Mouse (Mus musculus) intestine, postnatal 0 days (tissue): ENCODE data around the gene Alg11. TPM values are rescaled to one million over a fixed set of nuclear protein-coding genes. Genes with fewer than 3 reads are reported as not detected.

Experiments
- ATAC-seq: fragments of 200-750 bp; cut with Nextera tagmentation; 2 replicates; pipeline ENCODE4 v1.8.0; 2017; ENCODE audit warnings: mild to moderate bottlenecking, moderate TSS enrichment, moderate library complexity
- H3K27ac ChIP-seq: fragments of 300-500 bp; sonication (generic); 2 replicates; pipeline ENCODE4 v1.5.1; 2014; ENCODE audit warnings: mild to moderate bottlenecking, low read depth, low read length, moderate library complexity
- H3K27me3 ChIP-seq: fragments of 300-500 bp; sonication (generic); replicated peaks from 2 replicates; pipeline ENCODE4 v1.6.1; 2014; ENCODE audit warnings: low read length, mixed read lengths; ENCODE audit not compliant: control insufficient read depth, insufficient read depth
- H3K36me3 ChIP-seq: fragments of 300-500 bp; sonication (generic); 2 replicates; pipeline ENCODE4 v1.6.1; 2014; ENCODE audit warnings: mild to moderate bottlenecking, moderate library complexity; ENCODE audit not compliant: control insufficient read depth, insufficient read depth
- H3K4me1 ChIP-seq: fragments of 300-500 bp; sonication (generic); replicated peaks from 2 replicates; pipeline ENCODE4 v1.6.1; 2014; ENCODE audit warnings: antibody characterized with exemption, low read length, mixed read lengths; ENCODE audit not compliant: control insufficient read depth, insufficient read depth
- H3K4me2 ChIP-seq: fragments of 300-500 bp; sonication (generic); replicated peaks from 2 replicates; pipeline ENCODE4 v1.6.1; 2014; ENCODE audit warnings: low read depth, mild to moderate bottlenecking, moderate library complexity
- H3K4me3 ChIP-seq: fragments of 300-500 bp; sonication (generic); 2 replicates; pipeline ENCODE4 v1.5.1; 2014; ENCODE audit warnings: low read depth, low read length
- H3K9ac ChIP-seq: fragments of 300-500 bp; sonication (generic); 2 replicates; pipeline ENCODE4 v1.6.1; 2014; ENCODE audit warnings: mild to moderate bottlenecking, low read depth, low read length
- H3K9me3 ChIP-seq: fragments of 300-500 bp; sonication (generic); 2 replicates; pipeline ENCODE4 v1.6.1; 2016; ENCODE audit warnings: mixed run types; ENCODE audit not compliant: control insufficient read depth
- CTCF ChIP-seq: sonication (generic); IDR thresholded peaks from 2 replicates; pipeline ENCODE4 v1.5.1; 2016; ENCODE audit warnings: low read depth, mild to moderate bottlenecking, control low read depth, antibody characterized with exemption, moderate library complexity
- WGBS: fragments of 180-500 bp; shearing (Covaris S2); extraction: QIAGEN DNeasy Blood & Tissue Kit; methylation state at CpG from one replicate; pipeline ENCODE4 v1.1.7; 2014; 5-methylcytosine and 5-hydroxymethylcytosine counted together
- polyA plus RNA-seq: library from polyadenylated mRNA; unstranded; fragments of >200 nt; fragmentation: Nextera tagmentation; extraction: Ambion mirVana; gene quantifications from 2 replicates; pipeline ENCODE4 v1.2.1, GENCODE M21; 2015

Alg11 gene
- polyA plus RNA-seq, 1 experiment from 2014 or later: 12.1 TPM

DNA sequence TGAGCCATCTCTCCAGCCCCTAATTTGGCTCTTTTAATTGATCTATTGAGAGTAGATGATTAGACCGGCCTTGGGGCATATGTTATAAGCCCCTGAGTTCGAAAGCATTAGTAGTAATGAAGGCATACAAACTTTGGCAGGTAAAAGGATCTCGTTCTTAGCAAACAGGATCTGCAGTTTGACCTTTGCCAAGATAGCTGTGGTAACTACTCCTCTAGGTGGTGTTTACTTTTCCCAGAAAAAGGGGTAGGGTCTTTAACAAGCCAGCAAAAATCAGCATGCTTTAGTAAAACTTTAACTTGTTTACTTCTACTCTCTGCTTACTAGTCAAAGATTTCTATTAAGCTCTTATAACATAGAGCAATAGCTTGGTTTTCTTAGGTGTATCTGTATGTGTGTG lies 18.0 kb upstream of the Alg11 start:
- Histone ChIP-seq H3K9ac (no peak overlapping the region), H3K4me2 (no peak overlapping the region), H3K36me3 (no peaks in the 10 kb centered on the region), H3K27ac (no peak overlapping the region), H3K9me3 (no peaks in the 10 kb centered on the region), H3K4me3 (no peak overlapping the region), H3K4me1 (no peaks in the 10 kb centered on the region), H3K27me3 (no peaks in the 10 kb centered on the region)
- 55% methylated on average over 3 of the region's 3 CpGs for WGBS
- TF ChIP-seq CTCF: no peak
- ATAC-seq: no peak

DNA sequence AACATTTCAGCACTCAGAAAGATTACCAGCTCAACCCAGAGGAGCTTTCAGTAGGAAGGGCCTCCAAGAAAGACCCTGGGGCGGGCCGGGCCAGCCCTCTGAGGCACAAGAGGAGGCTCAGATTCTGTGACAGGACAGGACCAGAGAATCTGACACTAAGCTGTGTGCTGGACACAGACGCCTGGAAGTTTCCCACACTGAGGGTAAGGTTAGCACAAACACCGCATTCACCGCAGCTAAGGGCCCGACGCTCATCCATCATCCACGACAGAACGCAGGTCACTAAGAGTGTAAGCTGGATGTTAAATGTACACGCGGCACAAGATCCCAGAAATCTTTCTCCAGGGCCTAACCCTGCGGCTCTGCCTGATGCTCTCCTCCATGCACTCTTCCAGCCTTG lies 16.8 kb upstream of the Alg11 start:
- 43% methylated on average over 12 of the region's 12 CpGs for WGBS
- H3K4me3 ChIP-seq: no peak overlapping the region
- H3K36me3 ChIP-seq: no peaks in the 10 kb centered on the region
- H3K27me3 ChIP-seq: no peaks in the 10 kb centered on the region
- ATAC-seq: no peak
- no peaks in the 10 kb centered on the region for H3K4me1 ChIP-seq
- H3K9me3 ChIP-seq: no peaks in the 10 kb centered on the region
- TF ChIP-seq CTCF: no peak
- H3K9ac ChIP-seq: no peak overlapping the region
- H3K4me2 ChIP-seq: no peak overlapping the region
- no peak overlapping the region for H3K27ac ChIP-seq

DNA sequence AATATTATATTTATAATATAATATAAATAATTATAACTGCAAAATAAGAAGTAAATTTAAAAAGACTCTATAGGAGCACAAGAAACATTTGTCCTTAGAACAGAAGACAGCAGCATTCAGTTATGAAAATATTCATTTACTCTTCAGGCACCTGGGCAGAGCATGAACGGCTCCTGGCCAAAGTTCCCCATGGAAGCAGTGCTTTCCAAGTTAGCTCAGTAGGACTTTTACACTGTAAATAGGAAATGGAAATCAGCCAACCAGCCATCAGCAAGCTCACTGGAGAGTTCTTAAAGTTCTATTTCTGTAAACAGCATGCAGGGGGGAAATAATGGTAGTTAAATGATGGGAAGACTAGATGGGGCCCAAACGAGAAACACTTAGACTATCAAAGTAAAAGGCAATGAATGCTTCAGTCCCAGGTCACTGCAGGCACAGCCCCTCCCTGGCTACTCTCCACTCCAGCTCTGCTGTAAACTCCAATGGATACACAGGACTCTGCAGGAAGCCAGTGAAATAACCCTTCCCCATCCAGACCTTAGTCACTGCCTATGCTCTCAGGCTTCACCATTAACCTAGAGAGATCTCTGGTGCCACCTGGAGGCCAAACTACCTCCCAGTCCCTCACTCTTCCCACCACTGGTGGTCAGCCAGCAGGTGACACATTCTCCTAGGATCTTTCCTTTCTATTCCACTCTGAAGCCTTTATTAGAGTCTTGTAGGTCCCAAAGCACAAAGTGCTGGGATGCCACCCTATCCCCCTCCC lies 12.6 kb upstream of the Alg11 start:
- no peaks in the 10 kb centered on the region for H3K9me3 ChIP-seq
- no peak overlapping the region for H3K27ac ChIP-seq
- ATAC-seq: peak; percentile 83
- H3K27me3 ChIP-seq: no peaks in the 10 kb centered on the region
- WGBS: 36% methylated on average over 2 of the region's 2 CpGs
- no peak overlapping the region for H3K4me3 ChIP-seq
- no peaks in the 10 kb centered on the region for H3K4me1 ChIP-seq
- H3K4me2 ChIP-seq: no peak overlapping the region
- TF ChIP-seq CTCF: peak; percentile 87
- H3K9ac ChIP-seq: no peak overlapping the region
- no peaks in the 10 kb centered on the region for H3K36me3 ChIP-seq

DNA sequence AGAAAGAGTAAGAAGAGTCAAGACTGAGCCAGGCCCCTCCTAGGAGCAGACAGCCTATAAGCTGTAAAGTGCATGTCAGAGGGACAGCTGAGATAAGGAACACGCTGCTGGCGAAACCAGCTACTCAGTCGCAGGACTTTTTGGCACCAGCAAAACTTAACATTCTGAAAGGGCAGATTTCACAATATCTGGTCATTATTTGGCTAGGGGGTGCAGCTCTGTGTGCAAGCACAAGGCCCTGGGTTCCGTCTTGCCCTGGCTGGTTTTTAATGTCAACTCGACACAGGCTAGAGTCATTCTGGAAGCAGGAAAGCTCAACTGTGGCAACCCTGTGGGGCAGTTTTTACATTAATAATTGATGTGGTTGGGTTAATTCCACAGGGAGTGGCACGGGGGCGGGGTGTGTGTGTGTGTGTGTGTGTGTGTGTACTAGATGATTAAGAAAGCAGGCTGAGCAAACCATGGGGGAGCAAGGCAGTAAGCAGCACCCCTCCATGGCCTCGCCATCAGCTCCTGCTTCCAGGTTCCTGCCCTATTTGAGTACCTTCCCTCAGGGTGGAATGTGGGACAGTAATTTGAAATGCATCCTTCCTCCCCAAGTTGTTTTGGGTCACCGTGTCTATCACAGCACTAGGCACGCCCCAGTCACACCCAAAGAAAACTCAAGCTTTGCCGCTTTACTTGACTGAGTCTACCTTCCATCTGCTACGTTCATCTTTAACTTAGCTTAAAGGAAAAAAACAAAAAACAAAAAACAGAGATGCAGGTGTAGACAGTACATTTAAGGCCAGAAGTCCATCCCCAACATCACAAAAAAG lies 5.6 kb upstream of the Alg11 start:
- 50% methylated on average over 12 of the region's 12 CpGs for WGBS

DNA sequence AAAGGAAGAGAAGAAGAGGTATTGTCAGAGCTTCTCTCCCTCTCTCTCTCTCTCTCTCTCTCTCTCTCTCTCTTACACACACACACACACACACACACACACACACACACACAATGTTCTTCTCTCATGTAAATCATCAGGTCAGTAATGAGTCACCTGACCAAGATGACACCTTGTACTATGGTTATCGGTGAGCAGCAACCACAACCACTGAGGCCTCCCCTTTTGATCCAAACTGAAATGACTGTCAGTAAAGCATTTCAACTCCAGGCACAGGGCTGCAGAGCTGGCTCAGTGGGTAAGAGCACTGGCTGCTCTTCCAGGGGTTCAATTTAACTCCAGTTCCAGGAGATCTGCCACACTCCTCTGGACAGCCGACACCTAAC lies 5.0 kb upstream of the Alg11 start:
- H3K4me3 ChIP-seq: no peak overlapping the region
- no peak for TF ChIP-seq CTCF
- no peaks in the 10 kb centered on the region for H3K36me3 ChIP-seq
- H3K27ac ChIP-seq: no peak overlapping the region
- H3K4me2 ChIP-seq: no peak overlapping the region
- WGBS: 74% methylated on average over 2 of the region's 2 CpGs
- H3K9ac ChIP-seq: no peak overlapping the region
- no peak for ATAC-seq
- H3K4me1 ChIP-seq: no peaks in the 10 kb centered on the region
- H3K27me3 ChIP-seq: no peaks in the 10 kb centered on the region
- H3K9me3 ChIP-seq: no peaks in the 10 kb centered on the region

More for the DNA sequence above, 5.6 kb upstream of the Alg11 start:
- Histone ChIP-seq H3K27ac (no peak overlapping the region), H3K4me2 (peak overlapping the region; percentile 10), H3K27me3 (no peaks in the 10 kb centered on the region), H3K36me3 (no peaks in the 10 kb centered on the region), H3K4me3 (no peak overlapping the region), H3K9me3 (no peaks in the 10 kb centered on the region), H3K4me1 (no peaks in the 10 kb centered on the region), H3K9ac (no peak overlapping the region)
- ATAC-seq: peak; percentile 34
- TF ChIP-seq CTCF: no peak

DNA sequence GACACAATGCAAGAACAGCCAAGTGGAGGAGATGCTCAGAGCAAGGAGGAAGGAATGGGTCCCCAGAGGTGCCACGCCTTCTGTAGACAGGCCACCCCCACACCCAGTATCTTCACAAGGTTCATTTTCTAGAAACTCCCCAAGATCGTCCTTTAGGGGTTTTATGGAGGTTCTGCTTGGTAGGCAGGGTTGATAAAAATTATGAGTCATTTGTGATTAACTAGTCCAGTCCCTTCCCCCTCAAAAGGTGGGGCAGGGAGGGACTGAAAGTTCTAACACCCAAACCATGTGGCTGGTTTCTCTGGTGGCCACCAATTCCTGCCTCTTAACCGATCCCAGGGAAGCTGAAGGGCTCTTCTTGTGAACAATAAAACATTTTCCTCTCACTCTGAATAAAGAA lies 3.7 kb upstream of the Alg11 start:
- H3K4me1 ChIP-seq: peaks cover 3% of the 10 kb centered on the region; the same call in 1 of the 2 replicates
- H3K9me3 ChIP-seq: no peaks in the 10 kb centered on the region
- no peaks in the 10 kb centered on the region for H3K36me3 ChIP-seq
- no peaks in the 10 kb centered on the region for H3K27me3 ChIP-seq
- H3K4me2 ChIP-seq: no peak overlapping the region
- WGBS: 27% methylated on average over 3 of the region's 3 CpGs
- H3K27ac ChIP-seq: no peak overlapping the region
- no peak overlapping the region for H3K4me3 ChIP-seq
- H3K9ac ChIP-seq: no peak overlapping the region
- TF ChIP-seq CTCF: no peak
- no peak for ATAC-seq
